8 mouse cellular contexts compared by ENCODE assay signal in the genomic region with DNA sequence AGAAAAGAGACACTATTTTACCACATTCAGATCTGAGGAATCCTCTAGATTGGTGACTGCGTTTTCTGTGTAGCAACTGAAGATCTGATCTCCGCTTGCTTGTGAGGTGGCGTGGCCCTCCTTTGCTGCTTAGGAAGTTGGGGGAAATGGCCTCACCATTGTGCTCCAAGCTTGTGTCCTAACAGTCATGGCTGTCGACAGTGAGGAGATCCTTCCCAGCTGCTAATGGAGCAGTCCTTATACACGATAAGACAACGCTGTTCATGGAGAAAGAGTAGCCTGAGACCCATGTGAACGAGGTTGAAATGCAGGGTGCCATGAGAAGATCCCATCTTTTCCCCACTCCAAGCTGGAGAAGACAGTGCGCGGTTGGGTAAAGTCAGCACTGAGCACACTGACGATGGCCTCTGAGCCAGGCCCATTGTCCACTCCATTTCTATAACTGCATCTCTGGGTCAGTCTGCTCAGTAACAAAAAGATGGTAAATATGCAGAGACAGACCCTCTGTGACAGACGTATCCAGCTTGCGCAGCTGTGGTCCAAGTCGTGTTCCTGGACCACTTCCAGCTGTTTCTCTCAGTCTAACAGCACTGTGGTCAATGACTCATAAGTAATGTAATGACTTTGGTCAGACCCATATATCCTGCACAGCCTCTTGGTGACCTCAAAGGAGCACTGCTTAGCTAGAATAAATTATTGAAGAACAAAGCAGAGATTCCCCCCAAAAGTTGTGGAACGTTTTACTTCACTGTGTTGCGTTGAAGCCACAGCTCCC. TPM values are rescaled to one million over a fixed set of nuclear protein-coding genes. Genes with fewer than 3 reads are reported as not detected.
DNase-seq lines count a peak whose midpoint lies in the region; ATAC-seq and TF ChIP-seq lines count a peak whose summit lies in the region.
"Had no signal": no experiment of that assay in that cellular context is flagged by ENCODE, and none has a peak within 500 bp of the region (broad histone marks: within the 10 kb centered on the region; RNA-seq: fewer than 3 reads in every experiment).

No protein-coding gene starts in this region.

- H3K9me3 ChIP-seq in midbrain, embryonic 10.5 days (replicated peaks) = peaks cover 6% of the 10 kb centered on the region; the same call in 1 of the 2 replicates
- H3K9me3 ChIP-seq in midbrain, postnatal 0 days (ENCODE audit: low read length) = no peaks in the 10 kb centered on the region
- no peaks in the 10 kb centered on the region for H3K9me3 ChIP-seq in kidney, postnatal 0 days (replicated peaks; ENCODE audit: low read length)
- no peaks in the 10 kb centered on the region for H3K9me3 ChIP-seq in stomach, embryonic 16.5 days (replicated peaks; ENCODE audit: control insufficient read depth, low read length)

- no peak overlapping the region for H3K4me3 ChIP-seq in midbrain, embryonic 10.5 days
- H3K4me3 ChIP-seq in midbrain, postnatal 0 days (ENCODE audit: low read depth, low read length) = no peak overlapping the region
- H3K4me3 ChIP-seq in heart, adult 2 months = no peak overlapping the region
- no peak overlapping the region for H3K4me3 ChIP-seq in kidney, postnatal 0 days (replicated peaks; ENCODE audit: low read depth, low read length)
- no peak overlapping the region for H3K4me3 ChIP-seq in stomach, embryonic 16.5 days (replicated peaks; ENCODE audit: low read length)
- H3K4me3 ChIP-seq: megakaryocyte, embryonic 14.5 days had no signal

- H3K27ac ChIP-seq in midbrain, embryonic 10.5 days (replicated peaks) = peak overlapping the region; percentile 69; the same call in 1 of the 2 replicates
- H3K27ac ChIP-seq in midbrain, postnatal 0 days (ENCODE audit: low read depth, low read length) = no peak overlapping the region
- H3K27ac ChIP-seq in heart, adult 2 months = peak overlapping the region; percentile 47
- H3K27ac ChIP-seq in kidney, postnatal 0 days = peak overlapping the region; percentile 83
- H3K27ac ChIP-seq in stomach, embryonic 16.5 days (ENCODE audit: low read length) = peak overlapping the region; percentile 93

- no peak overlapping the region for H3K4me2 ChIP-seq in midbrain, postnatal 0 days (ENCODE audit: low read depth, low read length, poor library complexity, severe bottlenecking)
- no peak overlapping the region for H3K4me2 ChIP-seq in kidney, postnatal 0 days (ENCODE audit: low read length)
- H3K4me2 ChIP-seq in stomach, embryonic 16.5 days (ENCODE audit: low read depth, low read length) = no peak overlapping the region

- no peaks in the 10 kb centered on the region for H3K79me2 ChIP-seq in heart, adult 2 months (replicated peaks; ENCODE audit: control insufficient read depth, insufficient read depth, low read length)

- no peak for TF ChIP-seq POLR2A in heart, adult 2 months (IDR thresholded peaks at IDR 0.05; ENCODE audit: insufficient read depth, low read depth, low read length)

- no peak for TF ChIP-seq CTCF in midbrain, postnatal 0 days (IDR thresholded peaks at IDR 0.05)
- TF ChIP-seq CTCF in heart, adult 2 months (IDR thresholded peaks at IDR 0.05) = no peak
- no peak for TF ChIP-seq CTCF in kidney, postnatal 0 days (IDR thresholded peaks at IDR 0.05; ENCODE audit: low read depth)

- WGBS in midbrain, embryonic 10.5 days = 94% methylated on average over 15 of the region's 15 CpGs
- 92% methylated on average over 15 of the region's 15 CpGs for WGBS in midbrain, postnatal 0 days
- 60% methylated on average over 15 of the region's 15 CpGs for WGBS in heart, adult 2 months
- 68% methylated on average over 15 of the region's 15 CpGs for WGBS in kidney, postnatal 0 days
- 57% methylated on average over 15 of the region's 15 CpGs for WGBS in stomach, embryonic 16.5 days

- intact Hi-C loops in heart, adult 2 months (cut with DNase I) = no loop called here
- intact Hi-C loops in left cerebral cortex, postnatal 4 days (cut with DNase I) = no loop called here

- no peaks in the 10 kb centered on the region for H3K36me3 ChIP-seq in midbrain, embryonic 10.5 days
- no peaks in the 10 kb centered on the region for H3K36me3 ChIP-seq in midbrain, postnatal 0 days (ENCODE audit: insufficient read depth, low read length)
- H3K36me3 ChIP-seq in heart, adult 2 months (ENCODE audit: control insufficient read depth, insufficient read depth, low read length) = no peaks in the 10 kb centered on the region
- no peaks in the 10 kb centered on the region for H3K36me3 ChIP-seq in kidney, postnatal 0 days (ENCODE audit: insufficient read depth, low read length)
- H3K36me3 ChIP-seq in stomach, embryonic 16.5 days (ENCODE audit: control insufficient read depth, insufficient read depth, low read length) = no peaks in the 10 kb centered on the region

- H3K4me1 ChIP-seq in midbrain, embryonic 10.5 days = peaks cover 19% of the 10 kb centered on the region
- no peaks in the 10 kb centered on the region for H3K4me1 ChIP-seq in midbrain, postnatal 0 days (ENCODE audit: insufficient read depth, low read length)
- H3K4me1 ChIP-seq in heart, adult 2 months (ENCODE audit: control insufficient read depth, insufficient read depth, low read length) = peaks cover 4% of the 10 kb centered on the region
- no peaks in the 10 kb centered on the region; the same call in 1 of the 2 replicates for H3K4me1 ChIP-seq in kidney, postnatal 0 days (replicated peaks; ENCODE audit: insufficient read depth, low read length)
- no peaks in the 10 kb centered on the region; the same call in 1 of the 2 replicates for H3K4me1 ChIP-seq in stomach, embryonic 16.5 days (ENCODE audit: control insufficient read depth, insufficient read depth, low read length)

- no peak for DNase-seq in midbrain, embryonic 10.5 days (ENCODE audit: low spot score)
- DNase-seq in midbrain, postnatal 0 days (ENCODE audit: low spot score) = no peak
- DNase-seq in heart, adult 2 months = peak; percentile 44 to 48
- peak; percentile 87 for DNase-seq in kidney, postnatal 0 days (ENCODE audit: low spot score)
- DNase-seq in left cerebral cortex, postnatal 4 days = no peak
- DNase-seq in cerebellum, postnatal 4 days (ENCODE audit: low spot score in 2 of 2) = no peak

- H3K27me3 ChIP-seq in midbrain, embryonic 10.5 days (ENCODE audit: low read depth, poor library complexity, severe bottlenecking) = no peaks in the 10 kb centered on the region
- H3K27me3 ChIP-seq in midbrain, postnatal 0 days (ENCODE audit: insufficient read depth, low read length) = no peaks in the 10 kb centered on the region
- H3K27me3 ChIP-seq in heart, adult 2 months (ENCODE audit: control insufficient read depth, insufficient read depth, low read length) = no peaks in the 10 kb centered on the region
- H3K27me3 ChIP-seq in kidney, postnatal 0 days (ENCODE audit: insufficient read depth, low read length) = no peaks in the 10 kb centered on the region
- H3K27me3 ChIP-seq in stomach, embryonic 16.5 days (ENCODE audit: control insufficient read depth, insufficient read depth, low read length) = no peaks in the 10 kb centered on the region

- H3K9ac ChIP-seq in midbrain, postnatal 0 days (replicated peaks; ENCODE audit: low read length, poor library complexity, severe bottlenecking) = no peak overlapping the region
- no peak overlapping the region for H3K9ac ChIP-seq in heart, adult 2 months (ENCODE audit: low read depth, low read length)
- no peak overlapping the region for H3K9ac ChIP-seq in kidney, postnatal 0 days (ENCODE audit: low read depth, low read length)
- H3K9ac ChIP-seq in stomach, embryonic 16.5 days (ENCODE audit: low read length) = no peak overlapping the region

- no peak for ATAC-seq in midbrain, postnatal 0 days (ENCODE audit: low FRiP score)
- ATAC-seq in kidney, postnatal 0 days (replicated peaks; ENCODE audit: low FRiP score, low read depth) = peak; percentile 90
- ATAC-seq in stomach, embryonic 16.5 days (ENCODE audit: insufficient read depth, low FRiP score) = peak; percentile 85

- no peak for TF ChIP-seq EP300 in heart, adult 2 months (IDR thresholded peaks at IDR 0.05; ENCODE audit: insufficient read depth, low read depth, low read length)

RNA-seq across cellular contexts. Expression of a gene that starts 15.1 kb away (rescaled TPM):
- 5.6 and 10.6 TPM in 2 replicates for polyA plus RNA-seq in midbrain, embryonic 10.5 days (2016; fragmentation: Nextera tagmentation; extraction: Ambion mirVana)
- total RNA-seq in midbrain, postnatal 0 days (2014; rRNA removed) = 3.7 and 4.5 TPM in 2 replicates
- 3.3 and 3.9 TPM in 2 replicates for polyA plus RNA-seq in midbrain, postnatal 0 days (2015; fragmentation: Nextera tagmentation; extraction: Ambion mirVana)
- total RNA-seq in heart, adult 2 months (2021) = 1 to 10 TPM; 2.0 to 3.1 TPM
- 2.7 and 4.7 TPM in 2 replicates for polyA plus RNA-seq in heart, adult 2 months (2012; rRNA removed)
- polyA plus RNA-seq in kidney, postnatal 0 days (2015; fragmentation: Nextera tagmentation; extraction: Ambion mirVana) = 50.3 and 54.2 TPM in 2 replicates
- 68.7 and 74.7 TPM in 2 replicates for polyA plus RNA-seq in stomach, embryonic 16.5 days (2015; fragmentation: Nextera tagmentation; extraction: Ambion mirVana)
- 1 to 10 TPM; 2.0 to 2.2 TPM for total RNA-seq in left cerebral cortex, postnatal 4 days (2021)

Comparison
In these comparisons a context has a peak if more than half of its experiments do, and no peak if none do; other contexts are left out.
1. DNase-seq: peak in heart, adult 2 months (2 of 2) and kidney, postnatal 0 days (single experiment); none in midbrain, embryonic 10.5 days (single experiment), midbrain, postnatal 0 days (single experiment), left cerebral cortex, postnatal 4 days (single experiment) and cerebellum, postnatal 4 days (0 of 2).